Mouse (Mus musculus) MEL (cell line): ENCODE measurements around the gene Ston1.

Source experiments
- CHD2 ChIP-seq: IDR thresholded peaks from 2 replicates; pipeline ENCODE4 v1.6.1; 2011; ENCODE audit warnings: low read length, improper control_type of control experiment
- CTCF ChIP-seq, 3 experiments: IDR thresholded peaks in 2 of 3; conservative IDR thresholded peaks in 1 of 3; 2 replicates each; pipeline ENCODE4 v1.5.1; 2011 to 2012; ENCODE audit warnings: low read length in 3 of 3, low read depth in 2 of 3, mild to moderate bottlenecking in 2 of 3, improper control_type of control experiment in 1 of 3, inconsistent platforms in 1 of 3, mixed read lengths in 1 of 3, moderate library complexity in 1 of 3; ENCODE audit not compliant: control insufficient read depth in 1 of 3, insufficient read depth in 1 of 3, poor library complexity in 1 of 3, severe bottlenecking in 1 of 3
- EP300 ChIP-seq, 2 experiments: IDR thresholded peaks; 2 replicates each; pipeline ENCODE4 v1.6.1; 2011; ENCODE audit warnings: improper control_type of control experiment in 2 of 2, low read length in 2 of 2, low read depth in 1 of 2, mild to moderate bottlenecking in 1 of 2
- POLR2A ChIP-seq, 2 experiments: IDR thresholded peaks; 2 replicates each; pipeline ENCODE4 v1.6.1; 2011 to 2012; ENCODE audit warnings: low read length in 2 of 2, mild to moderate bottlenecking in 2 of 2, control low read depth in 1 of 2, improper control_type of control experiment in 1 of 2, low read depth in 1 of 2, moderate library complexity in 1 of 2; ENCODE audit not compliant: control insufficient read depth in 1 of 2, insufficient read depth in 1 of 2, poor library complexity in 1 of 2
- USF1 ChIP-seq: IDR thresholded peaks from 2 replicates; pipeline ENCODE4 v1.6.1; 2014; ENCODE audit warnings: low read depth, mild to moderate bottlenecking, inconsistent platforms, low read length, improper control_type of control experiment, moderate library complexity

- no peak for TF ChIP-seq CHD2
- no peak for TF ChIP-seq EP300 (IDR thresholded peaks at IDR 0.05; ENCODE audit: low read depth in 1 of 2, low read length in 2 of 2)
- no peak for TF ChIP-seq CTCF (IDR thresholded peaks at IDR 0.05 in 2 of 3, conservative IDR thresholded peaks at IDR 0.05 in 1 of 3; ENCODE audit: control insufficient read depth in 1 of 3, insufficient read depth in 1 of 3, low read depth in 2 of 3, low read length in 3 of 3, poor library complexity in 1 of 3, severe bottlenecking in 1 of 3)
- no peak for TF ChIP-seq POLR2A (IDR thresholded peaks at IDR 0.05; ENCODE audit: control insufficient read depth in 1 of 2, insufficient read depth in 1 of 2, low read depth in 1 of 2, low read length in 2 of 2, poor library complexity in 1 of 2)
- TF ChIP-seq USF1: no peak
Measured at GRCm38 (mm10) chr17:88611057-88611456, 13.6 kb downstream of the Ston1 start.
